Mouse (Mus musculus): ENCODE results near the gene Hnrnpdl. TPM values are rescaled to one million over a fixed set of nuclear protein-coding genes. Genes with fewer than 3 reads are reported as not detected.

Gene Hnrnpdl
- polyA plus RNA-seq, 1 experiment from 2014 or later: 157 TPM

Other genes starting within 250 kb of the Hnrnpdl start
- gene Vamp9, start 133.4 kb downstream of the Hnrnpdl start, polyA plus RNA-seq (2016; fragmentation: Nextera tagmentation; extraction: Ambion mirVana): 0.35 and 0.42 TPM in 2 replicates
- 139 and 334 TPM in 2 replicates for gene Hnrnpd, start 60.7 kb downstream of the Hnrnpdl start, polyA plus RNA-seq (2016; fragmentation: Nextera tagmentation; extraction: Ambion mirVana)
- gene 4930524J08Rik, start 60.6 kb downstream of the Hnrnpdl start, polyA plus RNA-seq (2016; fragmentation: Nextera tagmentation; extraction: Ambion mirVana): 1.1 and 1.3 TPM in 2 replicates
- gene Enoph1, start 321 bp upstream of the Hnrnpdl start, polyA plus RNA-seq (2016; fragmentation: Nextera tagmentation; extraction: Ambion mirVana): 34.1 and 46.5 TPM in 2 replicates
- 1.4 and 2.3 TPM in 2 replicates for gene Tmem150c, start 120.1 kb upstream of the Hnrnpdl start, polyA plus RNA-seq (2016; fragmentation: Nextera tagmentation; extraction: Ambion mirVana)